In the genomic region with DNA sequence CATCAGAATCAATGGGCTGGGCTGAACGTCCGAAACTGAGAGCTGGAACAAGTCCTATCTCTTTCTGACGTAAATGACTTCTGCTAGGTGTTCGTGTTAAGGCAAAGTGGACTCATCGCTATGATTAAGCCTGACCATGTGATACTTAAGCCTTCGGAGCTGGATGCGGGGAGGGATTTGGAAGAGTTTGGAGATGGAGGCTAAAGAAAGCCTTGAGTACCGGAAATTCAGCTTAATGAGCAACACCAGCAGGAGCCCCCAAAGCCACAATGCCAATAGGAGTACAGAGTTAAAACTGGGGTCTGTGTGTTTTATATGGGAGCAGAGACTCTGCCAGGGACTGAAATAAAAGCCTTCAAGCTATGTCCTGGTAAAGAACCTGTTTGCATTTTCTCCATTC, we compare ENCODE assay signal across 17 mouse cellular contexts. TPM values are rescaled to one million over a fixed set of nuclear protein-coding genes. Genes with fewer than 3 reads are reported as not detected.
"Had no signal": no experiment of that assay in that cellular context is flagged by ENCODE, and none has a peak within 500 bp of the region (broad histone marks: within the 10 kb centered on the region; RNA-seq: fewer than 3 reads in every experiment).

No protein-coding gene starts in this region.

- H3K4me3 ChIP-seq: neural tube, embryonic 13.5 days; neural tube, embryonic 15.5 days; stomach, embryonic 15.5 days had no signal

- H3K9ac ChIP-seq: neural tube, embryonic 13.5 days; neural tube, embryonic 15.5 days; stomach, embryonic 15.5 days had no signal

- H3K36me3 ChIP-seq: neural tube, embryonic 13.5 days; neural tube, embryonic 15.5 days; stomach, embryonic 15.5 days had no signal

- H3K4me1 ChIP-seq: neural tube, embryonic 15.5 days; stomach, embryonic 15.5 days had no signal

- H3K27ac ChIP-seq: neural tube, embryonic 13.5 days; neural tube, embryonic 15.5 days; stomach, embryonic 15.5 days; stomach, postnatal 0 days had no signal

- H3K27me3 ChIP-seq: neural tube, embryonic 13.5 days; neural tube, embryonic 15.5 days; stomach, embryonic 15.5 days had no signal

- H3K9me3 ChIP-seq: neural tube, embryonic 13.5 days; neural tube, embryonic 15.5 days; stomach, embryonic 15.5 days had no signal

- H3K4me2 ChIP-seq: neural tube, embryonic 13.5 days; neural tube, embryonic 15.5 days; stomach, embryonic 15.5 days had no signal

- DNase-seq: retina, postnatal 1 day; right cerebral cortex, adult 18-20 months; right cerebral cortex, postnatal 14 days; right cerebral cortex, postnatal 25 days; right cerebral cortex, postnatal 4 days; spleen, adult 18-20 months; thymus, adult 18-20 months; thymus, adult 2 months; thymus, postnatal 14 days; thymus, postnatal 25 days; thymus, postnatal 36 days; thymus, postnatal 4 days had no signal

RNA-seq across cellular contexts. Expression of a gene that starts 51.7 kb away (rescaled TPM):
- total RNA-seq: neutrophil, adult 5-6 weeks had no signal
